ENCODE assay signal across 11 mouse cellular contexts in the genomic region with DNA sequence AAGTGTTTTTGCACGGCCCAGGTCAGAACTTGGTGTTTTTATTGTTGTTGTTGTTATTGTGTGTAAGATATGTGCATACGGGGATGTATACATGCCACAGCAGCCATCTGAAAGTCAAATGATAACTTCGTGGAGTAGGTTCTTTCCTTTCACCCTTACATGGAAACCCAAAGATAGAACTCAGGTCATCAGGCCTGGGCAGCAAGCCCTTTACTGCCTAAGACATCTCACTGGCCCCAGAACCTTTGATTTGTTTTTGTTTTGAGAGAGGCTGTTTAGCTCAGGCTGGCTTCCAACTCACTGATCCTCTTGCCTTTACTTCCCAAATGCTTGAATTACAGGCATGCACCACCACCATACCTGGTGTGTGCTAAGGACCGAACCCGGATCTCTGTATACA.
"Had no signal": no experiment of that assay in that cellular context is flagged by ENCODE, and none has a peak within 500 bp of the region (broad histone marks: within the 10 kb centered on the region; RNA-seq: fewer than 3 reads in every experiment).

No protein-coding gene starts in this region.

- H3K4me3 ChIP-seq: liver, embryonic 15.5 days; midbrain, embryonic 13.5 days; stomach, embryonic 15.5 days had no signal

- H3K36me3 ChIP-seq: midbrain, embryonic 13.5 days; stomach, embryonic 15.5 days had no signal

- H3K27ac ChIP-seq: liver, embryonic 15.5 days; midbrain, embryonic 13.5 days had no signal

- H3K27me3 ChIP-seq: midbrain, embryonic 13.5 days; stomach, embryonic 15.5 days had no signal

- ATAC-seq: lung, postnatal 0 days; midbrain, embryonic 13.5 days had no signal

- H3K4me2 ChIP-seq: liver, embryonic 11.5 days; liver, embryonic 15.5 days; midbrain, embryonic 13.5 days; stomach, embryonic 15.5 days had no signal

- H3K9ac ChIP-seq: liver, embryonic 15.5 days; midbrain, embryonic 13.5 days; stomach, embryonic 15.5 days had no signal

- H3K9me3 ChIP-seq: liver, embryonic 15.5 days; midbrain, embryonic 13.5 days; stomach, embryonic 15.5 days had no signal

- DNase-seq: left cerebral cortex, postnatal 4 days; lung, adult 2 months; lung, postnatal 36 days; right cerebral cortex, postnatal 14 days; thymus, adult 2 months; thymus, postnatal 25 days had no signal
